Mouse (Mus musculus): ENCODE measurements around the gene Thrb.

DNA sequence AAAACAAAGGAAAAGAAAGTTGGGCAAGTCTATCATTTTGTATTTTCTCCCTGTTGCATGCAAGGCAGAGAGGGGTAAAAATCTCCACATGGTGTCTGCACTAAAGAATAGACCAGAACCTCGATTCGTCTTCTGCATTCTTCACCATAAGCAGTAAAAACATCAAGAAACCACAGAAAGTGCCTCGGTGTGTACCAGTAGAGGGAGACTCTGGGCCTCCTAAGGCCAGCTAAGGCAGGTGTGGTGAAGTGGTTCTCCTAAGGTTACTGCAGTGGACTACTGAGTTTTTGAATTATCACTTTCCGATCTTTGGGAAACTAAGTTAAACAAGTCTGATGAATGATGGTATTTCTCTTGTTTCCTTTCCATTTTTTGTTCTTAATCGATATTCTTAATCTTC is 269.5 kb downstream of the Thrb start:
- TF ChIP-seq POLR2A (IDR thresholded peaks at IDR 0.05; ENCODE audit: insufficient read length, low read depth) (no peak), MAX (IDR thresholded peaks at IDR 0.05; ENCODE audit: low read depth) (no peak), USF1 (IDR thresholded peaks at IDR 0.05; ENCODE audit: low read depth) (no peak), E2F4 (IDR thresholded peaks at IDR 0.05; ENCODE audit: insufficient read depth) (no peak), CEBPB (IDR thresholded peaks at IDR 0.05; ENCODE audit: insufficient read depth, poor library complexity, severe bottlenecking) (no peak), POLR2AphosphoS2 (IDR thresholded peaks at IDR 0.05; ENCODE audit: insufficient read length, low read depth) (no peak), TCF3 (IDR thresholded peaks at IDR 0.05; ENCODE audit: insufficient read length, low read depth) (no peak), REST (IDR thresholded peaks at IDR 0.05; ENCODE audit: insufficient read depth, insufficient read length) (no peak)
